Comparison of ENCODE assay signal across 12 mouse cellular contexts in genomic region chr6:94043461-94043860, GRCm38 (mm10).
"Had no signal": no experiment of that assay in that cellular context is flagged by ENCODE, and none has a peak within 500 bp of the region (broad histone marks: within the 10 kb centered on the region; RNA-seq: fewer than 3 reads in every experiment).

No protein-coding gene starts in this region.

- H3K9me3 ChIP-seq: neural tube, embryonic 15.5 days had no signal

- DNase-seq: kidney, postnatal 25 days; liver; lung, adult 18-20 months; midbrain, embryonic 14.5 days; right cerebral cortex, adult 18-20 months; right cerebral cortex, postnatal 25 days; thymus, postnatal 4 days had no signal

- H3K27me3 ChIP-seq: limb, embryonic 12.5 days; neural tube, embryonic 15.5 days had no signal

- H3K36me3 ChIP-seq: neural tube, embryonic 15.5 days had no signal

- H3K9ac ChIP-seq: limb, embryonic 12.5 days; liver, embryonic 14.5 days; neural tube, embryonic 15.5 days had no signal

- H3K4me2 ChIP-seq: limb, embryonic 12.5 days; neural tube, embryonic 15.5 days had no signal

- H3K4me1 ChIP-seq: neural tube, embryonic 15.5 days had no signal

- H3K4me3 ChIP-seq: limb, embryonic 12.5 days; myocyte; neural tube, embryonic 15.5 days had no signal

- H3K27ac ChIP-seq: limb, embryonic 12.5 days; liver, embryonic 14.5 days; neural tube, embryonic 15.5 days; stomach, postnatal 0 days had no signal
